Mouse (Mus musculus) olfactory bulb, adult 2 months (tissue): ENCODE measurements around the gene Twnk. TPM values are rescaled to one million over a fixed set of nuclear protein-coding genes. Genes with fewer than 3 reads are reported as not detected.
A peak's percentile ranks its signal among the peaks of the same experiment; 100 is the strongest.

Experiments used
- H3K27ac ChIP-seq: fragments of 200-500 bp; 2 replicates; pipeline ENCODE4 v1.5.1; 2012; ENCODE audit warnings: low read depth, low read length; ENCODE audit not compliant: insufficient read depth
- H3K4me1 ChIP-seq: fragments of 200-500 bp; 2 replicates; pipeline ENCODE4 v1.6.1; 2012; ENCODE audit warnings: low read length; ENCODE audit not compliant: control insufficient read depth, insufficient read depth
- H3K4me3 ChIP-seq: fragments of 200-500 bp; 2 replicates; pipeline ENCODE4 v1.5.1; 2012; ENCODE audit warnings: mild to moderate bottlenecking, low read depth, low read length, moderate library complexity; ENCODE audit not compliant: insufficient read depth
- CTCF ChIP-seq: fragments of 200-500 bp; IDR thresholded peaks from 2 replicates; pipeline ENCODE4 v1.5.1; 2012; ENCODE audit warnings: low read depth, mild to moderate bottlenecking, low read length, moderate library complexity; ENCODE audit not compliant: insufficient read depth
- POLR2A ChIP-seq: fragments of 200-500 bp; IDR thresholded peaks from 2 replicates; pipeline ENCODE4 v1.6.1; 2012; ENCODE audit warnings: mild to moderate bottlenecking, low read depth, low read length, moderate library complexity; ENCODE audit not compliant: insufficient read depth
- WGBS: fragments of 180-500 bp; shearing (Covaris S2); methylation state at CpG from one replicate; pipeline ENCODE4 v1.1.7; 2018; 5-methylcytosine and 5-hydroxymethylcytosine counted together
- polyA plus RNA-seq: library from polyadenylated mRNA; stranded (reverse); fragments of >200 nt; gene quantifications from 2 replicates; pipeline ENCODE4 v1.2.4, GENCODE M21; 2012; ENCODE audit warnings: low replicate concordance; ENCODE audit not compliant: missing spikeins, insufficient read depth, insufficient read length

The Twnk gene
- polyA plus RNA-seq, 1 experiment = not detected

DNA sequence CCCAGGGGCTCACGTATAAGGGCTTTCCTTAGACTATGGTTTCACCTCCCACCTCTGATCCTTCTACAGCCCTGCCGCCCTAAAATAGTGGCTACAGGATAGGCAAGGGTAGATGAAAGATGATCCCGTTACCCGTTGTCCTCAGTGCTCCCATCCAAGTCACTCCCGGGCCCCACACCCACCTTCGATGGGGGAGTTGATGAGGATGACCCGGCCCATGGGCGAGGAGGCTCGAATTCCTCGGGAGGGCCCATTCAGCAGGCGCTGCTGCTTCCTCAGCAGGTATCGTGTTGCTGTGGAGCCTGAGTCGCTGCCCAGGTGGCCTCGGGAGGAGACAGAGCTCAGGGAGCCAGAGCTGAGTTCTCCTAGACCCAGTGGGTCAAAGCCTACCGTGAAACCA, 39.8 kb downstream of the Twnk start:
- Histone ChIP-seq H3K27ac (no peak overlapping the region), H3K4me1 (peaks cover 26% of the 10 kb centered on the region), H3K4me3 (no peak overlapping the region)
- TF ChIP-seq CTCF (no peak), POLR2A (no peak)
- 67% methylated on average over 15 of the region's 15 CpGs for WGBS

- WGBS = 92% methylated on average over 5 of the region's 5 CpGs
- TF ChIP-seq POLR2A (no peak), CTCF (no peak)
- peak within 1 kb of the TSS; percentile 61 for H3K4me3 ChIP-seq
- H3K4me1 ChIP-seq = peaks cover 28% of the 10 kb centered on the region
- peak within 1 kb of the TSS; percentile 96 for H3K27ac ChIP-seq
These were observed 40.2 kb downstream of the Twnk start, which contains the start of gene Pdzd7 for GRCm38 (mm10) chr19:45045651-45046050. Gene Pdzd7 (minus strand): TSS chr19:45045717.

DNA sequence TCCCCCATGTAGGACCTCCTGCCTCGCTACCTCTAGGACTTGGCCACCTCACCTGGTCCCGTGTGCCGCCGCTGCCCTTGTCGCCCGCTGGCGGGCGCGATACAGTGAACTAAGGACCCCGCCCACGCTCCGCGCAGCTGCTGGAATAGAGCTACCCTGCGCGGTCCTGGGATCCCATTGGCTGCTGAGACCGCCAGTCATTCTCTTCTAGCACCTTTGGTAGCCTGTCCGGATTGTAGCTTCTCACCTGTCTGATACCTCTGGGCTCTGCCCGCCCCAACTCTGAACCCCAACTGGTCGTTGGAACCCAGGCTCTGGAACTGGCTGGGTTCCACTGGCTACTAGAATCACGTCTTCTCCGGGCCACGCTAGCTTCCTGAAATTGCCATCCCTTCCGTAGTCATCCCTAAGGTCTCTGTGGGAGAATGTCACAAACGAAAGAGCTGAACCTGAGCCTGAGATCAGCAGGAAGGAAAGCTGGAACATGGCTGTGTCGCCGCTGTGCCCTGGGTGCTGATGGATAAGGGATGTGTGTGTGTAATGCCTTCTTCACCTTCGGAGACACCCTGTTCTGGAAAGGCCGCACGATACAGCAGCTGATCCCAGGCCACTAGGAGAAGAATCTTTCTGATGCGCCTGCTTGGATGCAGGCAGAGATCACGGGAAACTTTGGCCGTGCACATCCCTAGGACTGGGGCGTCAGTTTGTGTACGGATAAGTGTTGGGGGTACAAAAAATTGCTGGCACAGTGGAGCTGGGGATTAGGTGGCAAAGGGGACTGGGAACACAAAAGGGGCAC, 41.3 kb downstream of the Twnk start:
- peaks cover 31% of the 10 kb centered on the region for H3K4me1 ChIP-seq
- WGBS = under 1% methylated on average over 34 of the region's 34 CpGs
- H3K4me3 ChIP-seq = peak overlapping the region; percentile 61
- H3K27ac ChIP-seq = peak overlapping the region; percentile 96
- TF ChIP-seq CTCF (no peak), POLR2A (no peak; the same call in none of the 2 replicates)

DNA sequence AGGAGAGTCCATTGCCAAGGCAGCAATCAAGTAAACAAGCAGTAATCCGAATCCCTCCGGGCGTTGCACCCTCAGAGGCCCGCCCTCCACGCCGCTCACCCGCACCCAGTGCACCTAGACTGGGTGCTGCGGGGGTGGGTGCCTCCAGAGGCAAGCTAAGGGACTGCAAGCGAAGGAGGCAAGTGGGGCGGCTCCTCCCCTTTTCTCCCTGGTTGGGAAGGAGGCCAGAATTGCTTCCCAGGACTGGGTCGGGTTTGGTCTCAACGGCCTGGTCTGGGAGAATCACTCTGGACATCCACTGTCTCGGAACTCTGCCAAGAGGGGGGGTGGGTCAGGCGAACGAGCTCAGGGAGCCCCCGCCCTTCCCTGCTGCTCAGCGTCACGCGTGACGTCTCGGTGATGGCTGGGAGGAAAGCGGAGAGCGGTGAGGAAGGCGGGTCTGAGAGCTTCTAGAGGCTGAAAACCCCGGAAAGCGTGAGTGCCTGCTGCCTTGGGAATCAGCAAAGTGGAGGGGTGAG, 42.0 kb downstream of the Twnk start, which contains the start of gene Sfxn3:
TSS of gene Sfxn3 (plus strand) at position 87 of the 518 bp plus-strand sequence.
- H3K4me1 ChIP-seq = peaks cover 31% of the 10 kb centered on the region
- peak; percentile 60 for TF ChIP-seq POLR2A
- TF ChIP-seq CTCF = peak; percentile 76; the same call in 1 of the 2 replicates
- peak within 1 kb of the TSS; percentile 61 for H3K4me3 ChIP-seq
- under 1% methylated on average over 26 of the region's 26 CpGs for WGBS
- peak within 1 kb of the TSS; percentile 96 for H3K27ac ChIP-seq

- Histone ChIP-seq H3K27ac (peak overlapping the region; percentile 96), H3K4me1 (peaks cover 31% of the 10 kb centered on the region), H3K4me3 (peak overlapping the region; percentile 61)
- TF ChIP-seq CTCF = no peak
- no peak for TF ChIP-seq POLR2A
- 2% methylated on average over 11 of the region's 11 CpGs for WGBS
These were observed 42.6 kb downstream of the Twnk start for GRCm38 (mm10) chr19:45047935-45048643.

DNA sequence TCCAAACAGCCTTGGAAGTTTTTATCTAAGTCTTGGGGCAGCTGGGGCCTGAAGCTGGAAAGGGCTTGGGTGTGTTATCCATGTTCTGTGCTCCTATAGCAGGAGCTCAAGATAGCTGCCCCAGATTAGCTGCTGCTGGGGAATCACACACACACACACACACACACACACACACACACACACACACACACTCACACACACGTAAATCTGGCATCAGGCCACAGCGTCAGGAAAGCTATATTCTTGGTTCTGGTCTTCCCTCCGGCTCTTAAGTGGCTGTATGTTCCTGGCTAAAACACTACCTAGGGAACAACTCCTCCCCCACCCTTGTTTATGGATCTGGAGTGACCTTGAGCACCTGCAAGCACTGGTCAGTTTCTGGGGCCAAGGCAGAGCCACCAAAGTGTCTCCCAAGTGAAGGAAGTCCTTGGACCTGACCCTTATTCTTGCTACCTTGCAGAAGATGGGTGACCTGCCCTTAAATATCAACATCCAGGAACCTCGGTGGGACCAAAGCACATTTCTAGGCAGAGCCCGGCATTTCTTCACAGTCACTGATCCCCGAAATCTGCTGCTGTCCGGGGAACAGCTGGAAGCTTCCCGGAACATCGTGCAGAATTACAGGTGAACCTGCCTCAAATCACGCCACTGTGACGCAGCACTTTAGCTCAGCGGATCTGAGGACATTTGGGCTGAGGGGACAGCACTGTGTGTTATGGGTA, 43.3 kb downstream of the Twnk start:
- Histone ChIP-seq H3K4me3 (peak overlapping the region; percentile 61), H3K27ac (peak overlapping the region; percentile 96), H3K4me1 (peaks cover 34% of the 10 kb centered on the region)
- WGBS = 59% methylated on average over 12 of the region's 12 CpGs
- TF ChIP-seq POLR2A = no peak
- no peak for TF ChIP-seq CTCF

DNA sequence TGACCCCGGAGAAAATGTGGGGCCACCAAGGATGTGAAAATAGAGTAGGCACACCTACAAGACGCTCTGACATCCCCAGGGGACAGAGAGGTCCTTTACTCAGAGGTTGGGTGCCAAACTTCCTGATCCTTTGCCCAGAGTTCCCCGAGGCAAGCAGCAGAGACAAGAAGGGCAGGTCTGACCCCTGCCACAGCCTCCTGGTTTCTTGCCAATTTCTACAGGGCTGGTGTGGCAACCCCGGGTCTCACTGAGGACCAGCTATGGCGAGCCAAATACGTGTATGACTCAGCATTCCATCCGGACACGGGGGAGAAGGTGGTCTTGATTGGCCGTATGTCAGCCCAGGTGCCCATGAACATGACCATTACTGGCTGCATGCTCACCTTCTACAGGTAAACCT, 44.1 kb downstream of the Twnk start:
- Histone ChIP-seq H3K27ac (no peak overlapping the region), H3K4me1 (peaks cover 36% of the 10 kb centered on the region), H3K4me3 (peak overlapping the region; percentile 61; the same call in 1 of the 2 replicates)
- WGBS = 59% methylated on average over 9 of the region's 9 CpGs
- TF ChIP-seq POLR2A (no peak), CTCF (no peak)

- Histone ChIP-seq H3K4me3 (no peak overlapping the region), H3K4me1 (peaks cover 43% of the 10 kb centered on the region), H3K27ac (no peak overlapping the region)
- TF ChIP-seq POLR2A (no peak), CTCF (no peak)
- 89% methylated on average over 8 of the region's 8 CpGs for WGBS
These were observed 48.0 kb downstream of the Twnk start for GRCm38 (mm10) chr19:45053451-45053850.
